Mouse (Mus musculus): ENCODE measurements around the gene Insm1.

DNA sequence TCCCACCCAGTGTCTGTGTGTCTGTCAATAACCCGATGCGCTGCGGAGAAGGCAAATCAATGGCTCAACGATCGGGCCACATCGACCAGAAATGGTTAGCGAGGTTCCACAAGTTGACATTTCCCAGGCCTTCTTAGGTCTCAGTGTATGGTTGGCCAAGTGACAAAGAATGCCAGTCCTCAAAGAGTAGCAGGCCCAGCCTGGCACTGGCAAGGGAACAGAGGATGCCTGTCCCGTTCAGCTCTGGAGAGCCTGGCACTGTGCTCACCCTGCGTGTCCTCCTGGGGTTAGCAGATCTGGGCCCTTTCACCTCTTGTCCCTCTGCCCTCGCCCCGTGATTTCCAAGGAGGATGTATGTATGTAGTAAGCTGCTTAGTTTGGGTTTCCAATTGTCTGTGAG, 25.6 kb upstream of the Insm1 start:
- no peak for TF ChIP-seq CTCF (IDR thresholded peaks at IDR 0.05; ENCODE audit: low read depth, low read length)
- TF ChIP-seq POLR2A (IDR thresholded peaks at IDR 0.05; ENCODE audit: insufficient read depth, low read length) = no peak

Measured in ES-Bruce4 (cell line).